ENCODE assay signal across 25 mouse cellular contexts in the genomic region with DNA sequence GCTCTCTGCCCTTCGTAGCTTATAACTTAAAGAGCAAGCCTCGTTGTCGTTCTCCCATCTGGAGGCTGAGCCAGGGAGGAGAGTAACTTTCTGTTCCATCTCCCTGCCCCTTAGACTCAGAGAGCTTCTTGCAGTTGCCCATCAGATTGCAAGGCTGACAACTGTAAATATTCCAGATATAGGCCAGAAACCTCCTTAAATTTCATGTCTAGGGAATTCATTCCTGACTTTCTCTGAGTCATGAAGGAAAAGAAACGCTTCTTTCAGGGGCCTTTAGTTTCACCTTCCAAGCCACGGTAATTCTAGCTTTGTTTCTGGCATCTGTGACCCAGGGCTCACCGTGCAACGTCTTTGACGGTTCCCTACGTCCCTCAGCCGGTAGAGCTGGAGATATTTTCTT.
DNase-seq lines count a peak whose midpoint lies in the region; ATAC-seq lines count a peak whose summit lies in the region.
"Had no signal": no experiment of that assay in that cellular context is flagged by ENCODE, and none has a peak within 500 bp of the region (broad histone marks: within the 10 kb centered on the region; RNA-seq: fewer than 3 reads in every experiment).

No protein-coding gene starts in this region.

- peaks cover 2 to 6% of the 10 kb centered on the region in 2 experiments; a peak in 1 of 4 replicates for H3K4me1 ChIP-seq in heart, embryonic 14.5 days (ENCODE audit: control insufficient read depth in 2 of 2, insufficient read depth in 2 of 2, low read length in 2 of 2)
- peaks cover 46% of the 10 kb centered on the region for H3K4me1 ChIP-seq in embryonic facial prominence, embryonic 13.5 days
- H3K4me1 ChIP-seq in limb, embryonic 13.5 days = peaks cover 29% of the 10 kb centered on the region
- H3K4me1 ChIP-seq: forebrain, embryonic 12.5 days had no signal

- no peak overlapping the region for H3K4me3 ChIP-seq in heart, embryonic 14.5 days (ENCODE audit: control insufficient read depth in 1 of 2, insufficient read depth in 1 of 2, low read depth in 1 of 2, low read length in 2 of 2)
- no peak overlapping the region for H3K4me3 ChIP-seq in embryonic facial prominence, embryonic 13.5 days
- H3K4me3 ChIP-seq in limb, embryonic 13.5 days = no peak overlapping the region
- H3K4me3 ChIP-seq: forebrain, embryonic 12.5 days; heart, adult 2 months; heart, embryonic 12.5 days; hindbrain, embryonic 13.5 days had no signal

- no peak for DNase-seq in heart, postnatal 4 days
- peak; percentile 50 for DNase-seq in MN1 (ENCODE audit: low spot score)
- no peak for DNase-seq in gastrocnemius, postnatal 4 days (ENCODE audit: low spot score in 2 of 2)
- no peak for DNase-seq in spleen, adult 12 weeks (ENCODE audit: low spot score)
- no peak for DNase-seq in cerebellum, postnatal 14 days
- DNase-seq: adrenal gland, adult 2 months; adrenal gland, postnatal 25 days; cerebellum, adult 18-20 months; cerebellum, postnatal 10 days; embryo, embryonic 11 days; gastrocnemius, postnatal 10 days; heart, adult 2 months; heart, postnatal 10 days; kidney, adult 8-10 months had no signal

- H3K27ac ChIP-seq in heart, embryonic 14.5 days (replicated peaks in 1 of 2; ENCODE audit: control insufficient read depth in 1 of 2, insufficient read depth in 1 of 2, low read depth in 2 of 2, low read length in 2 of 2) = no peak overlapping the region
- H3K27ac ChIP-seq in embryonic facial prominence, embryonic 13.5 days = peak overlapping the region; percentile 68
- H3K27ac ChIP-seq in limb, embryonic 13.5 days = peak overlapping the region; percentile 22; the same call in 1 of the 2 replicates
- H3K27ac ChIP-seq: forebrain, embryonic 12.5 days; heart, adult 2 months; hindbrain, embryonic 13.5 days had no signal

- no peak overlapping the region for H3K9ac ChIP-seq in heart, embryonic 14.5 days (ENCODE audit: low read length)
- no peak overlapping the region for H3K9ac ChIP-seq in embryonic facial prominence, embryonic 13.5 days
- no peak overlapping the region for H3K9ac ChIP-seq in limb, embryonic 13.5 days
- H3K9ac ChIP-seq: forebrain, embryonic 12.5 days; heart, embryonic 12.5 days; hindbrain, embryonic 13.5 days had no signal

- peak overlapping the region; percentile 2; the same call in 1 of the 2 replicates for H3K4me2 ChIP-seq in heart, embryonic 14.5 days (ENCODE audit: low read length)
- H3K4me2 ChIP-seq in embryonic facial prominence, embryonic 13.5 days = no peak overlapping the region
- H3K4me2 ChIP-seq in limb, embryonic 13.5 days (replicated peaks) = no peak overlapping the region
- H3K4me2 ChIP-seq: forebrain, embryonic 12.5 days; heart, embryonic 12.5 days; hindbrain, embryonic 13.5 days had no signal

- H3K36me3 ChIP-seq in heart, embryonic 14.5 days (ENCODE audit: control insufficient read depth, insufficient read depth, low read length) = no peaks in the 10 kb centered on the region
- H3K36me3 ChIP-seq in embryonic facial prominence, embryonic 13.5 days = no peaks in the 10 kb centered on the region
- no peaks in the 10 kb centered on the region for H3K36me3 ChIP-seq in limb, embryonic 13.5 days
- H3K36me3 ChIP-seq: forebrain, embryonic 12.5 days; G1E; heart, embryonic 12.5 days; hindbrain, embryonic 13.5 days had no signal

- H3K27me3 ChIP-seq in heart, embryonic 14.5 days (ENCODE audit: control insufficient read depth, insufficient read depth, low read length) = no peaks in the 10 kb centered on the region
- H3K27me3 ChIP-seq in embryonic facial prominence, embryonic 13.5 days = no peaks in the 10 kb centered on the region
- H3K27me3 ChIP-seq in limb, embryonic 13.5 days = no peaks in the 10 kb centered on the region
- H3K27me3 ChIP-seq: forebrain, embryonic 12.5 days; heart, embryonic 12.5 days; hindbrain, embryonic 13.5 days; Patski had no signal

- no peak for ATAC-seq in heart, embryonic 14.5 days (ENCODE audit: insufficient number of reproducible peaks, insufficient read depth, low FRiP score, low read depth)
- ATAC-seq in embryonic facial prominence, embryonic 13.5 days (ENCODE audit: insufficient number of reproducible peaks, insufficient read depth, low FRiP score, low TSS enrichment, low read depth) = no peak
- ATAC-seq in limb, embryonic 13.5 days (ENCODE audit: low FRiP score, low read depth) = no peak
- ATAC-seq: CD4-positive, CD25-positive, alpha-beta regulatory T cell, adult 4 months; forebrain, embryonic 16.5 days; intestine, postnatal 0 days; Patski had no signal

- 43% methylated on average over 10 of the region's 10 CpGs for WGBS in heart, embryonic 14.5 days
- WGBS in embryonic facial prominence, embryonic 13.5 days = 46% methylated on average over 10 of the region's 10 CpGs
- 59% methylated on average over 10 of the region's 10 CpGs for WGBS in limb, embryonic 13.5 days

- no peaks in the 10 kb centered on the region for H3K9me3 ChIP-seq in heart, embryonic 14.5 days (ENCODE audit: control insufficient read depth, low read length)
- H3K9me3 ChIP-seq in embryonic facial prominence, embryonic 13.5 days = no peaks in the 10 kb centered on the region
- H3K9me3 ChIP-seq in limb, embryonic 13.5 days = no peaks in the 10 kb centered on the region
- H3K9me3 ChIP-seq: forebrain, embryonic 12.5 days; G1E; heart, embryonic 12.5 days; hindbrain, embryonic 13.5 days had no signal

Comparison
In these comparisons a context has a peak if more than half of its experiments do, and no peak if none do; other contexts are left out.
1. H3K27ac ChIP-seq: peak in embryonic facial prominence, embryonic 13.5 days (single experiment) and limb, embryonic 13.5 days (single experiment); none in heart, embryonic 14.5 days (0 of 2).